Mouse (Mus musculus) kidney, embryonic 14.5 days (tissue): ENCODE measurements around the gene Vps72. TPM values are rescaled to one million over a fixed set of nuclear protein-coding genes. Genes with fewer than 3 reads are reported as not detected.
A peak's percentile ranks its signal among the peaks of the same experiment; 100 is the strongest.

ENCODE experiments used
- ATAC-seq: fragments of 200-750 bp; cut with Nextera tagmentation; 2 replicates; pipeline ENCODE4 v1.8.0; 2017; ENCODE audit warnings: moderate number of reproducible peaks, mild to moderate bottlenecking, moderate TSS enrichment, moderate library complexity; ENCODE audit not compliant: low FRiP score, low TSS enrichment
- H3K27ac ChIP-seq: fragments of 300-500 bp; sonication (generic); 2 replicates; pipeline ENCODE4 v1.5.1; 2014; ENCODE audit warnings: low read depth, mild to moderate bottlenecking, low read length, moderate library complexity, mixed read lengths
- H3K27me3 ChIP-seq: fragments of 300-500 bp; sonication (generic); 2 replicates; pipeline ENCODE4 v1.6.1; 2014; ENCODE audit warnings: mild to moderate bottlenecking, low read length; ENCODE audit not compliant: control insufficient read depth, insufficient read depth
- H3K36me3 ChIP-seq: fragments of 300-500 bp; sonication (generic); 2 replicates; pipeline ENCODE4 v1.6.1; 2014; ENCODE audit warnings: low read length, mixed read lengths; ENCODE audit not compliant: control insufficient read depth, insufficient read depth
- H3K4me1 ChIP-seq: fragments of 300-500 bp; sonication (generic); 2 replicates; pipeline ENCODE4 v1.6.1; 2014; ENCODE audit warnings: low read length, mixed read lengths; ENCODE audit not compliant: control insufficient read depth, insufficient read depth
- H3K4me2 ChIP-seq: fragments of 300-500 bp; sonication (generic); replicated peaks from 2 replicates; pipeline ENCODE4 v1.6.1; 2014; ENCODE audit warnings: low read depth, mild to moderate bottlenecking, low read length
- H3K4me3 ChIP-seq: fragments of 300-500 bp; sonication (generic); 2 replicates; pipeline ENCODE4 v1.5.1; 2014; ENCODE audit warnings: mild to moderate bottlenecking, low read length
- H3K9ac ChIP-seq: fragments of 300-500 bp; sonication (generic); 2 replicates; pipeline ENCODE4 v1.6.1; 2014; ENCODE audit warnings: low read depth, mild to moderate bottlenecking, low read length, moderate library complexity
- H3K9me3 ChIP-seq: fragments of 300-500 bp; sonication (generic); 2 replicates; pipeline ENCODE4 v1.6.1; 2016; ENCODE audit warnings: low read length; ENCODE audit not compliant: control insufficient read depth
- WGBS: fragments of 180-500 bp; shearing (Covaris S2); extraction: QIAGEN DNeasy Blood & Tissue Kit; methylation state at CpG from one replicate; pipeline ENCODE4 v1.1.7; 2014; 5-methylcytosine and 5-hydroxymethylcytosine counted together
- polyA plus RNA-seq: library from polyadenylated mRNA; unstranded; fragments of >200 nt; fragmentation: Nextera tagmentation; extraction: Ambion mirVana; gene quantifications from 2 replicates; pipeline ENCODE4 v1.2.1, GENCODE M21; 2014

Vps72 gene
- polyA plus RNA-seq, 1 experiment from 2014 or later: 182 TPM

DNA sequence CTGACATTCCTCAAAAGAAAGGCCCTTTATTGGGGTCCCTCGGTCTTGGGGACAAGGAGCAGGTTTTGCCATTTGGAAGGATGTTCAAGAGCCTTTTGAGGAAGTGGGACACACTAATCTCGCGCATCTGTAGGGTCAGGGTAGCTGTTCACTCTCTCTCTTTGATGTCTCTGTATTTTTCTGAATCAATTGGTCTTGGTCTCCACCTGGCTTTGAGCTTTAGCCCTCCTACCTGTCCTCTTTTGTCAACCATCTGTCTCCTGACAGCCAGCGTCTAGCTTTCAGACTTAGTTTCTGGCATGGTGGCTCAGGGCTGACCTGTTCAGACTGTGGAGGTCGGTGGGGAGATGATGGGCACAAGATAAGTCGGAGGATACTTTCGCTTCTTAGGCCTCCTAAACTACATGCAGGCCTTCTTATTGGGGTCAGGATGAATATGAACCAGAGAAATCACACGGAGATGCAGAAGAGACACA, 48.7 kb downstream of the Vps72 start:
- ATAC-seq: no peak
- H3K27ac ChIP-seq: no peak overlapping the region
- H3K36me3 ChIP-seq: no peaks in the 10 kb centered on the region
- 18% methylated on average over 8 of the region's 8 CpGs for WGBS
- H3K4me3 ChIP-seq: peak overlapping the region; percentile 76
- peaks cover 16% of the 10 kb centered on the region; the same call in 1 of the 2 replicates for H3K4me1 ChIP-seq
- no peaks in the 10 kb centered on the region for H3K9me3 ChIP-seq
- peak overlapping the region; percentile 2; the same call in 1 of the 2 replicates for H3K9ac ChIP-seq
- H3K27me3 ChIP-seq: 0 out of 2 replicates have a peak, but pooled peaks cover 3% of the 10 kb centered on the region
- H3K4me2 ChIP-seq: peak overlapping the region; percentile 90

DNA sequence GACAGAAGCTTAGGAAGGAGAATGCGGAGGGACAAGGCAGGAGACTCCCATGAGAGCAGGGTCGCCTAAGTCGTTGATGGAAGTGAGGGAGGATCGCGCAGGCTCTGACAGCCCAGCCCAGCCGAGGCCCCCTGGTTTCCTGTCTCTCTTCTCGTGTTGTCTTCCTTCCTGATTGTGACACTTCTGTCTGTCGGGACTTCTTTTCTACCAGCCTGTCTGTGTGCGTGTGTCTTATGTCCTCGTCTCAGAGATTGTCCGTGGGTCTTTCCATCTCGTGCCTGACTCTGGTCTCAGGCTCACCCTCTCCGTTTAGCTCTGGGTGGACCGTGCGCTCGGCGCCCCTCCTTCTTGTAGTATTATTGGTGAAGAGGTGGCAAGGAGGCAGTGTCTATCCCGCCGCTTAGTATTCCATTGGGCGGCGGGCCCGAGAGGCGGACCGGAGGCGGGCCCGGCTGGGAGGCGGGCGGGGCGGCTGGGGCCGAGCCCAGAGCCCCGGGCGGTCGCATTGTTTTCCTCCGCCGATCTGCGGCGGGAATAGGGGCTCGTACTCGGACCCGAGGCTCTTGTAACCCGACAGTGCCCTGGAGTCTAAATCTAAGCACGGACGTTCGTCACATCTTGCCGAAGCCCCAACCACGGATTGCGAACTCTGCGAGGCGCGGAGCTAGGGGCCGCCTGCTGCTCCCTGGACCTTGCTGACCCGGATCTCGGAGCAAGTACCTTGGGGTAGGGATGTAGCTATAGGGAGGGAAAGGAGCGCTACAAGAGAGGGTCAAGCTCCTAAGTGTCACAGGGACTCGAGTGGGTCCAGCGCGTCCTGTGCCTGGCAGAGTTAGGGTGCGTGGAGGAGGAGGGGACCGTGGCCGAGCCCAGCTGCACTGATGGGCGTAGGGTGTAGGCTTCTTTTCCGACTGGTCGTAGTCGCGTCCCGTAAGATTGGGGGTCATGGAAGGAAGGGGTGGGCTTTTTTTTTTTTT, 49.5 kb downstream of the Vps72 start, which contains the start of gene Sema6c:
Gene Sema6c, plus strand, starts transcription at position 471 of the 977 bp plus-strand sequence.
- Histone ChIP-seq H3K9me3 (no peaks in the 10 kb centered on the region), H3K27me3 (0 out of 2 replicates have a peak, but pooled peaks cover 3% of the 10 kb centered on the region), H3K27ac (no peak within 1 kb of the TSS), H3K4me2 (peak within 1 kb of the TSS; percentile 90), H3K4me1 (peaks cover 16% of the 10 kb centered on the region; the same call in 1 of the 2 replicates), H3K4me3 (peak within 1 kb of the TSS; percentile 76), H3K36me3 (0 out of 2 replicates have a peak, but pooled peaks cover 4% of the 10 kb centered on the region), H3K9ac (peak within 1 kb of the TSS; percentile 72)
- peak; percentile 96 for ATAC-seq
- WGBS: under 1% methylated on average over 66 of the region's 66 CpGs

DNA sequence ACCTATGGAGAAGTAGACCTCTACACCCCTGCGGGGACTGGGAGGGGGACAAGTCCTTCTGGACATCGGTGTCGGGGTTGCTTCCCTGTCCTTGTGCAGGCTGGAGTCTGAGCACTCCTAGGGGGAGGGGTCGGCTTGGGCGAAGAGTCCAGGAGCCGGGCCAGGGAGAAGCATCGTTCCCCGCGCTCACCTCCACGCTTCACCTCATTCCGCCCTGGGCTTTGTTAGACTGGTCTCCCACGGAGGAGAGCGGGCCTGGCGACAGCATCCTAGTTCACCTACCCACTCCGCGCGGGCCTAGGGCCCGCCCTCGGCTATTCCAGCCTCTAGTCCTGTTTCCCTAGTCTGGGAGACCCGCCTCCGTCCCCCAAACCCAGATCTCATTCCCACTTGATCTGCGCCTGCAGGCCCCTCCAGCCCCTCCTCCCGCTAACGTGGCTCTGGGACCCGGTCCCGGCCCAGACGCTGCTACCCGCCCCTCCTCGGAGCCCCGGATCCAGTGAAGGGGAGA, 50.3 kb downstream of the Vps72 start:
- Histone ChIP-seq H3K9me3 (no peaks in the 10 kb centered on the region), H3K4me3 (peak overlapping the region; percentile 76), H3K27ac (no peak overlapping the region), H3K9ac (peak overlapping the region; percentile 72), H3K4me1 (peaks cover 16% of the 10 kb centered on the region; the same call in 1 of the 2 replicates), H3K4me2 (peak overlapping the region; percentile 90), H3K27me3 (0 out of 2 replicates have a peak, but pooled peaks cover 3% of the 10 kb centered on the region), H3K36me3 (peaks cover 6% of the 10 kb centered on the region; the same call in 1 of the 2 replicates)
- ATAC-seq: peak; percentile 44
- 2% methylated on average over 29 of the region's 30 CpGs for WGBS

DNA sequence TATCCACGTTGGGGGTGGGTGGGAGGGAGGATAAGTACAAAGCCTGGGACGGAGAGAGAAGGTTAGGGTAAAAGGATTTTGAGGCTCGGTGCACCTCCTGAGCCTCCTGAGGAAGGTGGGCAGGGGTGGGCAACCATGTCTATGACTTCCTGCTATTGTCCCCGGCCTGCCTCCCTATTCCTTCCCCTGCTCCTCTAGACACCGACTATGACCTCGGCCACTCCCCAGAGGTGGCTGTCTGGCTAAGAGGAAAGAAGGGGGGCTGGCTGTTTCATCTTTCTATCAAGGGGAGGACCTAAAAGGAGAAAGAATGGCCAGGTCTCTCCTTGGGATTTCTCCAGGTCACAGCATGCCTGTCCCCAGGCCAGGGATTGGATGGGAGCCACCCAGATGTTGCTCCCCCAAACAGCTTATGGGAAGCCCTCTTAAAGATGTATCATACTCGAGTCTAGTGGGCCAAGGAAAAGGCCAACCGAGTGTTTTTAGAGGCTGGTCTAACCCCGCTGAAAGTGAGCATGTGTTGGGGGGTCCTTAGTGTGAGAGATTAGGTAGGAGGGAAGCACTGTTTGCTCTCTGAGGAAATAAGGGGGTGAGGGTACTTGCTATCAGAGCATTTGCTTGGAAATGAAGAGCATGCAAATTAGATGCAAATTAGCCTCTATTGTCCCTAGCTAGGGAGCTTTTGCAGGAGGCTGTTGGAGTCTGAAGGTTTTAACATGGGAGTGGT, 51.0 kb downstream of the Vps72 start:
- Histone ChIP-seq H3K9ac (peak overlapping the region; percentile 72), H3K27ac (no peak overlapping the region), H3K4me3 (peak overlapping the region; percentile 76), H3K27me3 (0 out of 2 replicates have a peak, but pooled peaks cover 3% of the 10 kb centered on the region), H3K9me3 (no peaks in the 10 kb centered on the region), H3K4me2 (peak overlapping the region; percentile 90), H3K36me3 (peaks cover 7% of the 10 kb centered on the region; the same call in 1 of the 2 replicates), H3K4me1 (peaks cover 16% of the 10 kb centered on the region; the same call in 1 of the 2 replicates)
- ATAC-seq: no peak
- 8% methylated on average over 9 of the region's 9 CpGs for WGBS

DNA sequence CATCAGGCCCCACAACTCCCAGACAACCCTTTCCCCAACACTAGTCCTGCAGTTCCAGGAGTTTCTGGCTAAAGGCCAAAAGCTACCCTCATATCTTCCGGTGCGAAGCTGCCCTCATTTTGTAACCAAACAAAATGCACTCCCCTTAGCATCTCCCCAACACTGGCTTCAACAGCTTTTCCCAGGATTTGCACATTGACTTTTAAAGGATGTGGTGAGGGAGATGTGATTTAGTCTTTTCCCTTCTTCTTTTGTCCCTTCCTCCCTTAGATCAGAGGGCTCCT, 51.5 kb downstream of the Vps72 start:
- Histone ChIP-seq H3K27ac (no peak overlapping the region), H3K4me1 (peaks cover 16% of the 10 kb centered on the region; the same call in 1 of the 2 replicates), H3K4me2 (0 out of 2 replicates have a peak overlapping the region, but pooled peaks have one; percentile 90), H3K9ac (no peak overlapping the region), H3K9me3 (no peaks in the 10 kb centered on the region), H3K4me3 (peak overlapping the region; percentile 76; the same call in 1 of the 2 replicates), H3K36me3 (peaks cover 10% of the 10 kb centered on the region; the same call in 1 of the 2 replicates), H3K27me3 (0 out of 2 replicates have a peak, but pooled peaks cover 3% of the 10 kb centered on the region)
- WGBS: 51% methylated on average over 2 of the region's 2 CpGs
- no peak for ATAC-seq

DNA sequence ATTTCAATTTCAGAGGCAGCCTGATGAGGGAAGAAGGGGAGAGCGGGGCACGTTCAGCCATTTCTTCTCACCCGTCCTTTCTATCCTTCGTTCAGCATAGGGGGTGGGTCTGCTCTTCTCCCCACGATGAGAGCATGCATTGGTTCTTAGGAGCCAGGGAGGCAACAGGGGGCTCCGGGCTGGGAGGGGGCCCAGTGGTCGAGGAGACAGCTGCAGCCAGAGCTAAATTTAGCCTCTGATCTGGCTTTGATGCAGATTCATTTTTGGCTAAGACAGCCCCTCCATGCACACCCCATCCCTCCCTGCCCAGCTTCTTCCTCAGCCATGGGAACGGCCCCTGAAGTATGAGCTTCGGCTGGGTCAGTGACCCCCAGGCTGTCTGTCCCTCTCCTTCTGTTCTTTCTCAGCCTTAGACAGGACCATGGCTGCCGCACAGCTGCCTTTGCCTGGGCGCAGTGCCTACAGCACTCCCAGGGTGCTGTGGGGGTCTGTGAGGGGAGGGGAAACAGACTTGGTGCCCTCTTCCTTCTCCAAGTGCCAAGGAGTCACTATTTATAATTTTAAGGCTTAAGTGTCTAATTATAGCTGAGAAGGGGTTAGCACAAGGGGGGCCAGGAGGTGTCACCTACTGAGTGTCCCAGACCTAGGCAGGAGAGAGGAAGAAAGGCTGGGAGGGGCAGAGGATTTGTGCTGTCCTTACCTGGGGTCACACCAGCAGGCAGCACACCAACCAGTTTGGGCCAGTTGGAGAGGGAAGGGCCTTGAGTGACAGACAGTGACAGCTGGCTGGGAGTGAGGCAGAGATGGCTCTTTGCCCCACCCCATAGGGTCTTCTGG, 52.8 kb downstream of the Vps72 start:
- H3K27ac ChIP-seq: no peak overlapping the region
- 0 out of 2 replicates have a peak, but pooled peaks cover 3% of the 10 kb centered on the region for H3K27me3 ChIP-seq
- H3K9me3 ChIP-seq: no peaks in the 10 kb centered on the region
- peaks cover 11% of the 10 kb centered on the region; the same call in 1 of the 2 replicates for H3K36me3 ChIP-seq
- H3K4me2 ChIP-seq: no peak overlapping the region
- H3K4me3 ChIP-seq: no peak overlapping the region
- ATAC-seq: no peak
- WGBS: 67% methylated on average over 11 of the region's 11 CpGs
- peaks cover 16% of the 10 kb centered on the region; the same call in 1 of the 2 replicates for H3K4me1 ChIP-seq
- H3K9ac ChIP-seq: no peak overlapping the region

DNA sequence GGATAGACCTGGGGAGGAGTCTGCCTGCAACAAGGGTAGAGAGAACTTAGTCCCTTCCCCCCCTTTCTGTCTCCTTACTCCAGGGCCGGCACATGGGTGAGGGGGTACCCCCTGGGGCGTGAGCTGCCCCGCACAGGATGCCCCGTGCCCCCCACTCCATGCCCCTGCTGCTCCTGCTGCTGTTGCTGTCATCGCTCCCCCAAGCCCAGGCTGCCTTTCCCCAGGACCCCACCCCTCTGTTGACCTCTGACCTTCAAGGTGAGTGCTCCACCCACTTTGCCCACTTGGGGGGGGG, 53.4 kb downstream of the Vps72 start:
- Histone ChIP-seq H3K36me3 (peaks cover 17% of the 10 kb centered on the region; the same call in 1 of the 2 replicates), H3K4me1 (peaks cover 16% of the 10 kb centered on the region; the same call in 1 of the 2 replicates), H3K4me3 (no peak overlapping the region), H3K9ac (no peak overlapping the region), H3K27me3 (0 out of 2 replicates have a peak, but pooled peaks cover 3% of the 10 kb centered on the region), H3K9me3 (no peaks in the 10 kb centered on the region), H3K27ac (no peak overlapping the region), H3K4me2 (no peak overlapping the region)
- no peak for ATAC-seq
- 74% methylated on average over 4 of the region's 5 CpGs for WGBS

DNA sequence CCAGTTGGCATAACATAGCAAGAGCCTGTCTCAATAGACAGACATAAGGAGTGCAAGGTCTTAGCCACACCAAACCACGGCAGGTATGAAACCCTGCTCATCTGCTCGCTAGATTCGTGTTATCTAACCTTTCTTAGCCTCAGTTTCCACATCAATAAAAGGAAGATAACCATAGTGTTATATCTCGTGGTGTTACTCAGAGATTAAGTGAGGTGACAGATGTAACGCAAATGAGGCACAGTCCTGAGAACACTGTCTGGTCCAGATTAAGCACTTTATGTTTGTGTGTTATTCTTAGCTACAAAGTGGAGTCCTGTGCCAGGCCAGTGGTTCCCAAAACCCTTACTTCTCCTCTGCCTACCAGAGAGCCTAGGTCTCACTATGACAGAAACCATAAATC, 54.0 kb downstream of the Vps72 start:
- Histone ChIP-seq H3K36me3 (peaks cover 23% of the 10 kb centered on the region), H3K27ac (no peak overlapping the region), H3K27me3 (0 out of 2 replicates have a peak, but pooled peaks cover 3% of the 10 kb centered on the region), H3K4me3 (no peak overlapping the region), H3K4me2 (no peak overlapping the region), H3K9ac (no peak overlapping the region), H3K4me1 (peaks cover 16% of the 10 kb centered on the region; the same call in 1 of the 2 replicates), H3K9me3 (no peaks in the 10 kb centered on the region)
- ATAC-seq: no peak
- WGBS: 85% methylated on average over 5 of the region's 5 CpGs
